ENCODE assay signal across 22 mouse cellular contexts in the genomic region with DNA sequence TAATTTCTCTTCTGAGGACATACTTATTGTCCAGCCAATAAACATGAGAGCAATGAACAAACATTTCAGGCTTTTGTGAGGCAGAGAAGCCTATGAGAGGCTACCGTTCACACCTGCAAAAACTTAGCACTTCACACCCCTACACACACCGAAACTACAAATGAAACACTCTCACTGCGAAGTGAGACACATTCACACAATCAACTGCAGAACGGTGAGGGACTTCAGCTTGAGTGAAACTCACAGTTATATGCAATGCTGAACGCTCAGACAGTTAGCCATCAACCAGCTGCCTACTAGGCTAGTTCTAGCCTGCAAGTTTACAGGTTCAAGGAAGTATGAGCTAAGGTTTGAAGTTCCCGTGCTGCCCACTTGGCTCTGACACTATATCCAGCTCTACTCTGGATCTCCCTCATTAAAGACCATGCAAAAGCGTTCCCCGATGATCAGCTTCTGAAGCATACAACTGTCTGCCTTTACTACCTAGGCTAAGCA.
DNase-seq lines count a peak whose midpoint lies in the region; ATAC-seq and TF ChIP-seq lines count a peak whose summit lies in the region.
"Had no signal": no experiment of that assay in that cellular context is flagged by ENCODE, and none has a peak within 500 bp of the region (broad histone marks: within the 10 kb centered on the region; RNA-seq: fewer than 3 reads in every experiment).

No protein-coding gene starts in this region.

- H3K4me3 ChIP-seq in spleen, adult 2 months (ENCODE audit: extremely low read depth, insufficient read depth, insufficient read length), result no peak overlapping the region
- no peak overlapping the region for H3K4me3 ChIP-seq in embryonic facial prominence, embryonic 10.5 days
- no peak overlapping the region for H3K4me3 ChIP-seq in hindbrain, embryonic 10.5 days
- H3K4me3 ChIP-seq: embryonic facial prominence, embryonic 12.5 days; forebrain, embryonic 15.5 days; heart, adult 2 months; heart, embryonic 12.5 days had no signal

- H3K4me1 ChIP-seq in spleen, adult 2 months (ENCODE audit: control insufficient read depth, insufficient read depth, insufficient read length), result peaks cover 12% of the 10 kb centered on the region
- H3K4me1 ChIP-seq in embryonic facial prominence, embryonic 10.5 days, result no peaks in the 10 kb centered on the region
- no peaks in the 10 kb centered on the region for H3K4me1 ChIP-seq in hindbrain, embryonic 10.5 days (replicated peaks)
- H3K4me1 ChIP-seq: embryonic facial prominence, embryonic 12.5 days; forebrain, embryonic 15.5 days; heart, embryonic 12.5 days had no signal

- no peaks in the 10 kb centered on the region for H3K36me3 ChIP-seq in spleen, adult 2 months (ENCODE audit: control insufficient read depth, insufficient read depth, low read length)
- no peaks in the 10 kb centered on the region for H3K36me3 ChIP-seq in embryonic facial prominence, embryonic 10.5 days (replicated peaks)
- H3K36me3 ChIP-seq in hindbrain, embryonic 10.5 days, result no peaks in the 10 kb centered on the region
- H3K36me3 ChIP-seq: embryonic facial prominence, embryonic 12.5 days; forebrain, embryonic 15.5 days; heart, embryonic 12.5 days had no signal

- no peaks in the 10 kb centered on the region for H3K9me3 ChIP-seq in embryonic facial prominence, embryonic 10.5 days
- H3K9me3 ChIP-seq in hindbrain, embryonic 10.5 days, result no peaks in the 10 kb centered on the region
- H3K9me3 ChIP-seq: embryonic facial prominence, embryonic 12.5 days; forebrain, embryonic 15.5 days; heart, embryonic 12.5 days had no signal

- H3K27me3 ChIP-seq in spleen, adult 2 months (ENCODE audit: control insufficient read depth, insufficient read depth, low read length), result no peaks in the 10 kb centered on the region
- no peaks in the 10 kb centered on the region for H3K27me3 ChIP-seq in embryonic facial prominence, embryonic 10.5 days (replicated peaks; ENCODE audit: low read depth, poor library complexity, severe bottlenecking)
- no peaks in the 10 kb centered on the region for H3K27me3 ChIP-seq in hindbrain, embryonic 10.5 days (ENCODE audit: insufficient read depth, poor library complexity, severe bottlenecking)
- H3K27me3 ChIP-seq: embryonic facial prominence, embryonic 12.5 days; forebrain, embryonic 15.5 days; heart, embryonic 12.5 days had no signal

- TF ChIP-seq CTCF in spleen, adult 2 months (IDR thresholded peaks at IDR 0.05; ENCODE audit: extremely low read depth, insufficient read depth, insufficient read length, insufficient replicate concordance), result no peak

- DNase-seq in frontal cortex, postnatal 25 days (ENCODE audit: low spot score in 2 of 2), result no peak
- no peak for DNase-seq in spleen, adult 2 months (ENCODE audit: low read depth in 1 of 2, low spot score in 2 of 2)
- DNase-seq in spleen, postnatal 4 days (ENCODE audit: low spot score in 2 of 2), result no peak
- peak; percentile 51 for DNase-seq in CD4-positive helper T cell, adult 2 months (ENCODE audit: low read depth, low spot score)
- DNase-seq in embryonic facial prominence, embryonic 10.5 days (ENCODE audit: low spot score), result no peak
- no peak for DNase-seq in hindbrain, embryonic 10.5 days (ENCODE audit: low spot score)
- DNase-seq: adrenal gland, adult 8-10 months; adrenal gland, postnatal 36 days; B cell, adult 2 months; cerebellum, adult 11 months; cerebellum, adult 8-10 months; cerebellum, postnatal 14 days; embryo, embryonic 11 days; gastrocnemius, postnatal 14 days; heart, adult 2 months; heart, postnatal 10 days had no signal

- peak overlapping the region; percentile 51 for H3K27ac ChIP-seq in spleen, adult 2 months (ENCODE audit: insufficient read depth, low read length)
- H3K27ac ChIP-seq in embryonic facial prominence, embryonic 10.5 days (replicated peaks), result no peak overlapping the region
- no peak overlapping the region for H3K27ac ChIP-seq in hindbrain, embryonic 10.5 days
- H3K27ac ChIP-seq: embryonic facial prominence, embryonic 12.5 days; forebrain, embryonic 15.5 days; heart, adult 2 months; hindbrain, embryonic 14.5 days had no signal

- 0 out of 2 replicates have a peak, but pooled peaks have one; percentile 8 for ATAC-seq in frontal cortex, adult (ENCODE audit: low TSS enrichment)
- peak; percentile 31; the same call in 1 of the 2 replicates for ATAC-seq in monocyte, adult 5-6 weeks (replicated peaks; ENCODE audit: insufficient number of reproducible peaks, low FRiP score, low TSS enrichment, poor library complexity, severe bottlenecking)
- ATAC-seq: forebrain, embryonic 15.5 days had no signal

- TF ChIP-seq POLR2A in spleen, adult 2 months (IDR thresholded peaks at IDR 0.05; ENCODE audit: low read depth, low read length), result no peak

- 62% methylated on average over 8 of the region's 8 CpGs for WGBS in spleen, adult 2 months
- WGBS in embryonic facial prominence, embryonic 10.5 days, result 92% methylated on average over 8 of the region's 8 CpGs
- 92% methylated on average over 8 of the region's 8 CpGs for WGBS in hindbrain, embryonic 10.5 days
